Mouse (Mus musculus) megakaryocyte-erythroid progenitor cell, adult 5 weeks (primary cell): Measurements from ENCODE around the gene Sirt7. TPM values are rescaled to one million over a fixed set of nuclear protein-coding genes. Genes with fewer than 3 reads are reported as not detected.

Source experiments
- polyA plus RNA-seq: library from polyadenylated mRNA; stranded (reverse); fragments of >175 nt; gene quantifications from 2 replicates; pipeline ENCODE4 v1.2.3, GENCODE M21; 2012

Sirt7 gene
- polyA plus RNA-seq = 246 and 280 TPM in 2 replicates

DNA sequence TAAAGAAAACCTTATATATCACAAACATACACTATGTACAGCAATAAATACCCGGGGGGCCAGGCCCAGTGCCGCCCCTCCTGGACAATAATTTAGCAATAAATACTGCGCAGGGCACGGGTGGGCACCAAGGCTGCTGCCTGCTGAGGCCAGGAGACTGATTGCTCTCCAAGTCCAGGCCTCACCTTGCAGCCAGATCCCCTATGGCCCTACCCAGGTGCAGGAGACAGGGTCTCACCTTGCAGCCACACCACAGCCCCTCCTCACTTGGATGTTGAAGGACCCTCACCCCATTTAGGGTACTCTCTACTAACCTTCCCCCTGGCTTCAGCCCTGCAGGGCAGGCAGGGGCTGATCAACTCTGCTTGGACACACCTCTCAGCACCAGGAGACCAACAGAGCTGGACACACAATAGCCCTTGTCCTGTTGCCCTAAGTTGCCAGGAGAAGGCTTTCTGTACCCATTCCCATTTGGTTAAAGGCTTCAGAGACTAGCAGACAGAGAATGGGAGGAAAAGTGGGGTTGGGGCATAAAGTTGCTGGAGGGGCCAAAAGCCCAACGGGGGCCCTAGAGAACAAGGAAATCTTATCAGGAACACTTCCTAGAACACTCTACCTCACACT, at the start of gene Sirt7:
TSS of gene Sirt7 (minus strand) at position 89 of the 624 bp plus-strand sequence.

DNA sequence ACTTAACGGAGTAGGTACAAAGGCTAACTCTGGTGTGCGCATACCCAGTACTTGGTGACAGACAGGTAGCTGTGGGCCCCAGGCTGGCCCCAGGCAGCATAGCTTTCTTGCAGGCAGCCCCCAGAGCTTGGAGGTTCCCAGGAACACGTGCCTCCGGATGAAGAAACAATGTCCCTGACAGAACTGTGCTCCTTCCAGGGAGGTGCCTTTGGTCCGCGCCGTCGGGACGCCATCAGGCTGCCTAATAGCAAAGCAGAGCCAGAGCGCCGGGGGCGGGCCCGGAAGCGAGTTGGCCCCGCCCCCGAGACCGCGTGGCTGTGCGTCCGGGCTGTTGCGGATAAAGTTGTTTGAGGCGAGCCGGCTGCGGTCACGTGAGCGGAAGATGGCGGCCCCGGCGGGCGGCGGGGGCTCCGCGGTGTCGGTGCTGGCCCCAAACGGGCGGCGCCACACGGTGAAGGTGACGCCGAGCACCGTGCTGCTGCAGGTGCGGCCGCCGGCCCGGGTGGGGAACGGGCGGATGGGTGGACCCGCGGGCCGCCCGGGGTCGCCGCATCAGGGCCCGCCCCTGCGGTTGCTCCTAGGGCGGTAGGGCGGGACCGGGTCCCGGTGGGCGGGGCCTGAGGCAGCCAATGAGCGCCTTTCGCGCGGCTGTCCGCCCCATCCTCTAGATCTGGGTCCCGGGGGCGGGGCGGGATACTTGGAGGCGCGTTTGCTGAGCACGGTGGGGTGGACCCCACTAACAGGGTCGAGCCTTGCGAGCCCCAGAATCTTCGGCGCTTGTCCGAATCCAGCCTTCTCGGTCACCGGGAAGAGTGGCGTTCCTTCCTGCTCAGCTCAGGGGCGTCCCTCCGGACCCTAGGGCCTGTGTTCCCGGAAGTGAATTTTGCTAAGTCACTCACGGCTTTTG, 47.9 kb upstream of the Sirt7 start, which contains the start of gene Aspscr1:
TSS of gene Aspscr1 (plus strand) at position 287 of the 907 bp plus-strand sequence.

GRCm38 (mm10) chr11:120661076-120661460, 36.0 kb upstream of the Sirt7 start, which contains the start of gene Notum:
Gene Notum, minus strand, starts transcription at chr11:120661175.

DNA sequence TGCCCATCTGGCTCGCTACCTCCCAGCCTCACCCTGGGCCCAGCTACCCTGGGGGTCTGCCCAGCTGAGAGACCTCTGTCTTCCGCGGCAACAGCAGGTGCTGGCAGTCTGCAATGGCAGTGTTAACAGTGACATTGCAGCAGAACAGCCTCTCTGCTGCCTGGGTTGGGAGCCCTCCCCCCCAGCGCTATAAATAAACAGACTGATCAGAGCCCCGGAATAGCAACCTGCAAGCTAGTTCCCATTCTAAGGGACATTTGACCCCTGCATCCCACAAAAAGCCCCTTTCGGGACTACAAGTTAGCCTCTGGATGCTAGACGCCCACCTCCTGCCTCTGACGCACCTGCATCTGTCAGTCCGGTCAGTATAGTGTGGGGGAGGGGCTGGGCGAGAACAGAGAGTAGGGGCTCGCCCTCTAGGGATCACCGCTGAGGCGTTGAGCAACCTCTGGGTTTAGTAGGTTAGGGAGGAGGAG, 23.0 kb upstream of the Sirt7 start, which contains the start of gene Myadml2:
TSS of gene Myadml2 (minus strand) at position 158 of the 476 bp plus-strand sequence.

GRCm38 (mm10) chr11:120643601-120643987, 18.6 kb upstream of the Sirt7 start, which contains the start of gene Pycr1:
Gene Pycr1, minus strand, starts transcription at chr11:120643769.

DNA sequence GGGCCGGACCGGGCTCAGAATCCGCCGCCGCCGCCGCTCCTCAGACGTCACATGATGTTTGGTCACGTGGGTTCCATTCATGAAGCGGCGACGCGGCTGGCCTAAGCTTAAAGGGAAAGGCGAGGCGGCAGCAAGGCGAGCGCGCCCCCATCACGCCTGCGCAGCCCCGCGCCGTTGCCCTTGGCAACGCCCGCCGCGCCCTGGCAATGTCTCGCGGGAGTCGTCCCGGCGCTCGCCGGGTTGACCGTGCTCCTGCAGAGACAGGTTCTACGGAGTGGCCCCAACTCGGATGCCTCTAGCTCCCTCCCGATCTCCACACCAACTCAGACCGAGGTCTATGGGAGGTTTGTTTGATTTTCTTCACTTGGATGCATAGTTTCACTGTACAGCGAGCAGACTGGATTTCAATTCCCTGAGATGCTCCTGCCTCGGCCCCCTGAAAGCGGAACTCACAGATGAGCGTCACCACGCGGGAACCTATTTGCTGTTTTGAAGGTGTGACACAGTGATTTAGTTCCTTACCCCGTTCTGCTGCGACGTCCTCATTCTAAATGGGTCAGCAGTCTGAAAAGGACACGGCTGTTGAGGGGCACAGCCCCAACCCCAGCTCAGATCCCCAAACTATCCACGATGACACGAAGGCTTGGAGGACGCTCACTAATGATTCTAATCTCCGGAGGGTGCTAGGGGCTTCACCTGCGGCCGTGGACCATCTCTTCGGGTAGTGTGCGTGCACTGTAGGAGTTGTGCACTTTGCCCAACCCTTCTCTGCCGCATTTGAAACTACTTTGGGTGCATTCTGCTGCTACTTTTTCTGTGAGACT, 8.7 kb upstream of the Sirt7 start, which contains the start of gene Mafg:
TSS of gene Mafg (minus strand) at position 81 of the 824 bp plus-strand sequence.

DNA sequence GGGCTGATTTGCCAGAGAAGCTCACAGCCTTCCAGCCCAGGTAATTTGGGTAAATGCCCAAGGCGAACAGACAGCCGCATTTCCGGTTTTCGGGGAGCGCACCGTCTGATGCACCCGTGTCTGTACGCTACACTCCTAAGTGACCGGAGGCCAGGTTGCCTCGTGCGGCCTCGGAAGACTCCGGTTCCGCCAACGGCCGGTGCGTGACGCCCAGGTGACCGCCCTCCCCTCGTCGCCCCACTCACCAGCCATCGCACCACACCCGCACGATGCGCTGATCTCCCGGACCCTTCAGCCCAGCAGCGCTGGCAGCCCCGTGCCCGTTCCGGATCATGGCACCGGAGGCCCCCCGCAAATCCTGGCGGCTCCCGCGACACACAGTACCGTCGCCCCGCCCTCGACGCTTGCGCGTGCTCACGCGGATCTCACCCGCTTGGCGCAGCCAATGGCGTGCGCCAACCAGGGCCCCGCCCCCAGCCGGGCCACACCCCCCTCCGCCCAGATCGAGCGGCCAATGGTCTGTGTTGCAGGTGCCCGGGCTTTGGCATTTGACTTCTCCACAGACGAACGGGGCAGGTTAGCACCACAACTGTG, 7.4 kb downstream of the Sirt7 start, which contains the start of gene Pcyt2:
TSS of gene Pcyt2 (minus strand) at position 418 of the 594 bp plus-strand sequence.

GRCm38 (mm10) chr11:120608241-120609034, 16.6 kb downstream of the Sirt7 start, which contains the start of gene Npb:
Gene Npb, plus strand, starts transcription at chr11:120608477.

DNA sequence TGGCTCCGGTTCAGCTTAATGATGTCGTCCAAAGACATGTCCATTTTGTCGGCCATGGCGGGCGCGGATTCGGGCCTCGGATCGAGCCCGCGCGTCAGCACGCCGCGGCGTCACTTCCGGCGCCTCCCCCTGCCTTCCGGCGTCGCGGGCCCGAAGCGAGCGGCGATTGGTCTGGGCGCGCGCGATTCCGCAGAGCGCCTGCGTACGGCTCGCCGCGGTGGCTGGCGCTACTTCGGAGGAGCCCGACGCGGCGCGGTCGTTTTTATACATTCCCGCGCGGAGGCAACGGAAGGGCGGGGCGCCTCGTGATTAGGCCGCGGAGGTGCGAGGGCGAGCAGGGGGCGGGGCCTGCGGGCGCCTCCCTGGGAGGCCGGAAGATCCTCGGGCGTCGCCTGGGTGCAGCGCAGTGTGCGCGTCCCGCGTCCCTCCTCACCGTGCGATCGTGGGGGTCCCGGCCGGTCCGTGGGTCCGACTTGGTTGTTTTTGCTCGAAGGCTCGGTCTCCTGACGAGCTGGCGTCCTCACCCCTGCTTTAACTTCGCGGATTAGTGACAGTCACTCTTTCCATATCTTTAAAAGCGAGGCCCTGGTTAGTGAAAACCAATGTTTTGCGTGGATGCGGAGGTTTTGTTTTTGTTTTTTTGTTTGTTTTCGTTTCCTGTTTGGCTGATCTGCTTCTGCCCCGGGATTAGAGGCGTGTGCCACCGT, 26.6 kb downstream of the Sirt7 start, which contains the start of the genes Alyref and Anapc11:
TSS of gene Alyref (minus strand) at position 83 of the 707 bp plus-strand sequence.
TSS of gene Anapc11 (plus strand) at position 139 of the 707 bp plus-strand sequence.

GRCm38 (mm10) chr11:120581490-120582267, 43.4 kb downstream of the Sirt7 start, which contains the start of gene Arhgdia:
Gene Arhgdia, minus strand, starts transcription at chr11:120581624.

DNA sequence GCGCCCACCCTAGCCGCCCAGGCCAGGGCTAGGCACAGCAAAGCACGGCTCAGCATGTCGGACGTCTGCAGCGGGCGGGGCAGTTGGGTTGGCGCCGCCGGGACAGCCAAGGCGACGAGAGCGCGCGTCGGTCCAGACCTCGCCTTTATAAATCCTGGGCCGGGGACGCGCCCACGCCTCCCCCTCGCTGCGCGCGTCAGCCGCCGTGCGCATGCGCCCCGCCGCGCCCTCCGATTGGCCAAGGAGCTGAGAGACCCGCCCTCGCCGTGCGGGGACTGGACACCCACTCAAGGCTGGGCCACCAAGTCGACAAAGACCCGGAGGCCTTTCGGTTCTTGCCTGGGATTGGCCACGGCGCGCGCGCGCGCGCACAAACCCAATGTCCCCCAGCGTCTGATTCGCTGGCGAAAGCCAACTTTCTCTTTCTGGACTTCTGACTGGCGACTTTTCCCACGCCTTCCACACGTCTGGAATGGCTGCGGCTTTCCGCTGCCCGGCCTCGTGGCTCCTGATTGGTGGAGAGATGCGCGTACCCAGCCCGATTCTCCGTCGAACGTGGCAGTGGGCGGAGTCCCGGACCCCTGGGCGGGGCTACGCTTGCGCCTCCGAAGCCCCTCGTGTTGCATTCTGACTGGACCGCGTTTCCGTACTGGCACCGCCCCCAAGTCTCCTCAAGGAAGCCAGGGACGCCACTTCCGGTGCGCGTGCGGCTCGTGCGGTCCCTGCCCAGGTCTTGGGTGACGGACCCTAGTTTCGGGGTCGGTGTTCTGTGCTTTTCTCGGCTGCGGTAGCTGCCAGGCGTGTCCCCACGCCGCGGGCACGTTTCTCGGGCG, 52.1 kb downstream of the Sirt7 start, which contains the start of gene P4hb:
TSS of gene P4hb (minus strand) at position 502 of the 833 bp plus-strand sequence.

Other genes with a start within 250 kb of the Sirt7 start
- 32.5 and 33.7 TPM in 2 replicates for gene Faap100, start 246.5 kb downstream of the Sirt7 start, polyA plus RNA-seq
- gene Nploc4, start 187.5 kb downstream of the Sirt7 start, polyA plus RNA-seq = 48.3 and 52.9 TPM in 2 replicates
- gene Tspan10, start 182.6 kb downstream of the Sirt7 start, polyA plus RNA-seq = 0.06 and 0.08 TPM in 2 replicates
- gene Pde6g, start 171.7 kb downstream of the Sirt7 start, polyA plus RNA-seq = 0.02 TPM in 1 of 2 replicates, not detected in the other
- gene Oxld1, start 167.2 kb downstream of the Sirt7 start, polyA plus RNA-seq = 9.0 and 9.9 TPM in 2 replicates
- gene Ccdc137, start 167.1 kb downstream of the Sirt7 start, polyA plus RNA-seq = 31.2 and 32.6 TPM in 2 replicates
- gene Arl16, start 157.6 kb downstream of the Sirt7 start, polyA plus RNA-seq = 22.3 and 23.4 TPM in 2 replicates
- 467 and 483 TPM in 2 replicates for gene Mrpl12, start 140.6 kb downstream of the Sirt7 start, polyA plus RNA-seq
- 47.2 and 58.4 TPM in 2 replicates for gene Slc25a10, start 133.4 kb downstream of the Sirt7 start, polyA plus RNA-seq
- gene Gcgr, start 94.5 kb downstream of the Sirt7 start, polyA plus RNA-seq = not detected in 2 replicates
- 170 and 188 TPM in 2 replicates for gene Mcrip1, start 75.5 kb downstream of the Sirt7 start, polyA plus RNA-seq
- gene Ppp1r27, start 74.1 kb downstream of the Sirt7 start, polyA plus RNA-seq = 0.24 TPM in 1 of 2 replicates, not detected in the other
- gene P4hb, start 52.0 kb downstream of the Sirt7 start, polyA plus RNA-seq = 1,164 and 1,680 TPM in 2 replicates
- gene Arhgdia, start 43.6 kb downstream of the Sirt7 start, polyA plus RNA-seq = 1,098 and 1,284 TPM in 2 replicates
- 339 and 360 TPM in 2 replicates for gene Alyref, start 26.9 kb downstream of the Sirt7 start, polyA plus RNA-seq
- gene Anapc11, start 26.8 kb downstream of the Sirt7 start, polyA plus RNA-seq = 111 and 156 TPM in 2 replicates
- gene Npb, start 16.8 kb downstream of the Sirt7 start, polyA plus RNA-seq = 1.6 and 2.9 TPM in 2 replicates
- gene Pcyt2, start 7.3 kb downstream of the Sirt7 start, polyA plus RNA-seq = 93.8 and 116 TPM in 2 replicates
- 51.4 and 66.1 TPM in 2 replicates for gene Mafg, start 8.4 kb upstream of the Sirt7 start, polyA plus RNA-seq
- 1.2 and 1.5 TPM in 2 replicates for gene Pycr1, start 18.5 kb upstream of the Sirt7 start, polyA plus RNA-seq
- 0.05 TPM in 1 of 2 replicates, not detected in the other for gene Myadml2, start 22.9 kb upstream of the Sirt7 start, polyA plus RNA-seq
- gene Notum, start 35.9 kb upstream of the Sirt7 start, polyA plus RNA-seq = 0.17 and 0.18 TPM in 2 replicates
- gene Aspscr1, start 47.7 kb upstream of the Sirt7 start, polyA plus RNA-seq = 360 and 376 TPM in 2 replicates
- gene Cenpx, start 88.5 kb upstream of the Sirt7 start, polyA plus RNA-seq = 97.1 and 99.7 TPM in 2 replicates
- 59.1 and 87.9 TPM in 2 replicates for gene Lrrc45, start 88.7 kb upstream of the Sirt7 start, polyA plus RNA-seq
- gene Rac3, start 96.2 kb upstream of the Sirt7 start, polyA plus RNA-seq = 5.4 and 8.3 TPM in 2 replicates
- gene Dcxr, start 102.0 kb upstream of the Sirt7 start, polyA plus RNA-seq = 32.0 and 32.8 TPM in 2 replicates
- not detected in 2 replicates for gene Cbr2, start 106.9 kb upstream of the Sirt7 start, polyA plus RNA-seq
- gene Hmga1b, start 137.6 kb upstream of the Sirt7 start, polyA plus RNA-seq = 38.6 and 45.6 TPM in 2 replicates
- gene Rfng, start 159.0 kb upstream of the Sirt7 start, polyA plus RNA-seq = 54.4 and 68.5 TPM in 2 replicates
- gene Gps1, start 159.0 kb upstream of the Sirt7 start, polyA plus RNA-seq = 52.0 and 53.8 TPM in 2 replicates
- 131 and 148 TPM in 2 replicates for gene Dus1l, start 171.2 kb upstream of the Sirt7 start, polyA plus RNA-seq
- gene Fasn, start 199.3 kb upstream of the Sirt7 start, polyA plus RNA-seq = 256 and 260 TPM in 2 replicates